Mouse (Mus musculus) monocyte, adult 2 months (primary cell): ENCODE measurements around the gene Tbc1d32.
A peak's percentile ranks its signal among the peaks of the same experiment; 100 is the strongest.

Experiments
- DNase-seq, 2 experiments: peaks; one replicate each; pipeline ENCODE4 v3.0.0; 2022; ENCODE audit warnings: low spot score in 2 of 2, low read depth in 1 of 2

Gene Tbc1d32

GRCm38 (mm10) chr10:56114951-56115635 is 113.4 kb downstream of the Tbc1d32 start:
- peak; percentile 44 to 50 for DNase-seq

DNA sequence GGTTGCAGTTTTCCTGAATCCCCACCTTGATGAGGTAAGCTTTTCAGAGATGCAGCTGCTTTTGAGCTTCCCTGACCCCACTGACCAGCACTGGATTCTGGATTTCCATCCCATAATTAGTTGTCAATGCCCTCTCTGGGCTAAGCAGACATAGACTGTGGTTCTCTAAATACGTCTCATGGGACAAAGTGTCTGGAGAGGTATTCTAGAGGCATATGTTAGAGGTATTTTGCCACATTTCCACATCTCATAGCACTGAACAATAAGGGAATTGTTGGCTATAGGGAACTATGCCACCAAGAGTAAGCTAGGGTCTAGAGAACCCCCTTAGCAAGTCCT is 121.5 kb downstream of the Tbc1d32 start:
- no peak for DNase-seq

GRCm38 (mm10) chr10:56106333-56106995 is 122.0 kb downstream of the Tbc1d32 start, which contains the start of gene Msl3l2:
Gene Msl3l2 (plus strand): TSS chr10:56106917.
- DNase-seq: peak; percentile 78

DNA sequence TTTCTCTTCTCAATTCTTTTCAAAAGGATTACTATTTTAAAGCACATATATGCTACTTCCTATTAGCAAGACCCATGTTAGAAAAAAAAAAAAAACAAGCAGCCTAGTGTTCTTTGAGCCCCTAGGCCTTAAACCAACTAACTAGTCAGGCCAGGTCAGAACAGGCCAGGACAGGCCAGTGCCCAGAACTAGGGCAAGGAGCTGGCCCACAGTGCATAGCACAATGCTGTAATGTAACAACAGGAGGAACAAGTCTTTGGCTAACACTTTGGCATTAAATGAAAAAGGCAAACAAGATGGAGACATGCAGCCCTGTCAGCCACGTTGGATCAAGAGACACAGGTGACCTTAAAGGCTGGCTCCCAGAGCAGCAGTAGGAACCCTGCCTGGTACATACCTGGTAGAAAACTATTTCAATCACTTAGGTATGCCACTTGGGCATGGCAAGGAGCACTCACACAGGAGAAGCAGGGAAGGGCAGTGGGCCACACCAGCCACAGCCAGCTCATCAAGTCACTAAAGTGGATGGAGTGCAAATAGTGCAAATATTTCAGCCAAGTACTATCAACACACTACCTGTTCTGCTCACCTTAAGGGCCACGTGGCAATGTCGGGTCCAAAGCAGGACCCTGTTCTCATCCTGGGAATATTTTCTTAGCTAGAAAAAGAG is 128.7 kb downstream of the Tbc1d32 start:
- DNase-seq: no peak

- DNase-seq: no peak
Measured at GRCm38 (mm10) chr10:56099126-56099525, 129.4 kb downstream of the Tbc1d32 start.

- no peak for DNase-seq
Measured at GRCm38 (mm10) chr10:56096757-56097156, 131.7 kb downstream of the Tbc1d32 start.

DNA sequence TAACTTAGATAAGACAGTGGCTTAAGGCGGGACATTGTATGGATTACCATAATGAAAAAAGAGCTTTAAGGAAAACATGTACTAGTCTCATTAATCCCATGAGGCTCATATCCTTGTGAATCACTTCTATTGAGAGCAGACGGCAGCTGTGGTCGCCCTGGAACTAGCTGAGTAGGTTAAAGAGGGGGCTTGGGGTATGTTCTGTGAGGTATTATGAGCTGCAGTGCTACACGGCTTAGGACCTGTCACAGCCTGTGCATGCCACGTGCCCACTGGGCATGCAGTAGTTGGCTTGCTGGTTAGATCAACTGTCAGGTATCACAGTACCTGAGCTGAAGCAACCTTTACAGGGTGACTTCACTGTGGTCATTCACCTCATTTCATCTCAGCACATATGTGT is 133.9 kb downstream of the Tbc1d32 start:
- DNase-seq: no peak

DNA sequence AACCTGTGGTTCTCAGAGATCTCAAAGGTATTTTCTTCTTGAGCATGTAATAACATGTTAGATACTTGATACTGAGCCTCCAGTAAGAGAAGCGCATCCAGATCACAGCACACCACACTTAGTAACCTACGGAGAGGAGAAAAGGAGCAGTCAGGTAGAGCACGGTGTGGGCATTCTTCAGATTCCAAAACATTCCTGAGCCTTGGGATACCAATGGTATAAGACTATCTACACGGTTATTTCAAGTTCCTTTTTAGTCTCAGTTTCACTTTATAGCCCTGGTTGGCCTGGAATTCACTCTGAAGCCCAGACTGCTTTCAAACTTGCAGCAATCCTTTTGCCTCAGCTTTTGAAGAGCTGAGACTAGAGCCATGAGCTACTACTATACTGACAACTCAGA is 138.8 kb downstream of the Tbc1d32 start:
- no peak for DNase-seq

GRCm38 (mm10) chr10:56062746-56063145 is 165.7 kb downstream of the Tbc1d32 start:
- no peak for DNase-seq

- no peak for DNase-seq
Measured at GRCm38 (mm10) chr10:56061238-56061830, 167.2 kb downstream of the Tbc1d32 start.

DNA sequence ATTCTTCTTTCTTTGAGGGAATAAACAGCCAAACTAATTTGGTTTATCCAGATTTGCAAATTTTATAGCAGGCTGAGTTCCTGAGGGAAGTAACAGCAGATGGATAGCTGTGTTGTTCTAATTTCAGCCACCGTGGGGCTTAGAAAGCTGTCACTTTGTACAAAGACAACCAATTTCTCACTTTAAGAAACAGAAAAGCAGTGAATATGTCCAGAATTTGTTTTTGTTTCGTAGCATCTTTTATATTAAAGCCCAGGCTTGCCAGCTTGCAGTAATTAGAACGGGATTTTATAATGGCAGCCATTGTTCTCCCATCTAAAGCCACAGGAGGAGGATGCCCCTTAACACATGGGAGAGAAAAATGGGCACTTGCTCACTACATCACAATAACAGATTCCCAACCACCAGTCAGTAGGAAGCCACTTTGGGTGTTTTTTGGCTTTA is 169.5 kb downstream of the Tbc1d32 start:
- DNase-seq: no peak

- DNase-seq: no peak
Measured at GRCm38 (mm10) chr10:56025400-56025799, 203.1 kb downstream of the Tbc1d32 start.

- no peak for DNase-seq
Measured at GRCm38 (mm10) chr10:56024579-56024978, 203.9 kb downstream of the Tbc1d32 start.

DNA sequence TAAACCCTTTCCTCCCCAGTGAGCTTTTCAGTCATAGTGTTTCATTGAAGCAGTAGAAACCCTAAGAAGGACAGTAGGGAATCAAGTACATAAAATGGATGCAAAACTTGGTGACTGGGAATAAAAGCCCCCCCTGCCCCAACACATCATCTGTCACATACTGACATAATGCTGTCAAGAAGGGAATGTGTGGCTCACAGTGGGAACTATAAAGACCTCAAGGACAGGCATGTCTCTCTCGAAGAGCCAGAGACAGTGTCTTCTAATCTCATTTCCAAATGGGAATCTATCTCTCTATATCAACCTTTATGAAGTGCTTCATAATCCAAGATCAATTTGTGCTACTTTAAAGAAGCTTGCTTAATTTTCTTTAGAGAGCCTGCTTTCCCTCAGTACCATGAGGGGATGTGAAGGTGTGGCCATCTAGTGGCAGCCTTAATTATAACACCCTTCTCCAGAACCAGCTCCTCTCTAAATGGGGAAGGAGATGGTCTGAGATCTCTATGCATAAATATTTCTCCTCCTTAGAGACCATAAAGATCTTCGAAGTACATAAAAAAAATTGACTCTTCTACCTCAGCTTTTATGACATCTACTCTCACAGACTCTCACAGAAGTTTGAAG is 248.5 kb downstream of the Tbc1d32 start:
- DNase-seq: no peak

- DNase-seq: no peak
Measured at GRCm38 (mm10) chr10:55978001-55978400, 250.5 kb downstream of the Tbc1d32 start.
